Mouse (Mus musculus): ENCODE data around the gene H2-Ab1. TPM values are rescaled to one million over a fixed set of nuclear protein-coding genes. Genes with fewer than 3 reads are reported as not detected.

Gene H2-Ab1
- polyA plus RNA-seq, 1 experiment, result 534 TPM

GRCm38 (mm10) chr17:34238706-34239105 lies 18.8 kb upstream of the H2-Ab1 start, which contains the start of gene H2-Ob:
H2-Ob (plus strand) TSS chr17:34238903.
- DNase-seq (ENCODE audit: low read depth), result no peak

- DNase-seq (ENCODE audit: low read depth), result no peak
Measured at GRCm38 (mm10) chr17:34239601-34240041, 17.9 kb upstream of the H2-Ab1 start.

DNA sequence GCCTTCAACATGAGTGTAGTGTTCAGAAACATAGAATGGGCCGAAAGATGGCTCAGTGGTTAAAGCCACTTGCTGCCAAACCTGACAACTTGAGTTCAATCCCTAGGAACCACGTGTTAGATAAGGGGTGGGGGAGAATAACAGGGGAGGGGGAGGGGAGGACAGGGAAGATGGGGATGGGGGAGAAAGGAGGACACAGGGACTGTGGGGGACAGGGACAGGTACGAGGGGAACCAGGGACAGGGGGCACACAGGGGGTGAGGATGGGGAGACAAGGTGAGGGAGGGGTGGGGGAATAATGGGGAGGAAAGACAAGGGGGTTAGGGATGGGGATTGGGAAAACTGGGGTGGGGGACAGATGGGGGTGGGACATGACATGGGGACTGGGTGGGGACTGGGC lies 17.1 kb upstream of the H2-Ab1 start:
- DNase-seq (ENCODE audit: low read depth), result no peak

GRCm38 (mm10) chr17:34240916-34241315 lies 16.6 kb upstream of the H2-Ab1 start:
- no peak for DNase-seq (ENCODE audit: low read depth)

DNA sequence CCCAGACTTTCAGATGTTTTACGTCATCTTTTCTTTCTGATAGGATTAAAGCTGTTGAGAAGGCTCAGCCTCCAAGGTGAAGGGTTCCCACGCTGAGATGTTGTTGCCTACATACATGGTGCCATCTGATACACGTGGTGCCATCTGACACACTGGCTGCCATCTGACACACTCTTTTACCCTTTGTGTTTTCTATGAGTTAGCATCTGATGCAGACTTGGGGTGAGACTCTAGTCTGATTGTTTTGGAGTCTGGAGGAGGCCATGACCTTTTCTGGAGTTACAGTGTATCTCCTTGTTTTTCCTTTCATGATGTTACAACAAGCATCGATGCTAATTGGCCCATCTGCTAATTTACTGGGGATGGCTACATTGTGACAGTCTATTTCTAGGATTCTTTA lies 12.8 kb upstream of the H2-Ab1 start:
- DNase-seq (ENCODE audit: low read depth), result no peak

GRCm38 (mm10) chr17:34247047-34247446 lies 10.4 kb upstream of the H2-Ab1 start:
- no peak for DNase-seq (ENCODE audit: low read depth)

GRCm38 (mm10) chr17:34248764-34249163 lies 8.7 kb upstream of the H2-Ab1 start:
- DNase-seq (ENCODE audit: low read depth), result no peak

DNA sequence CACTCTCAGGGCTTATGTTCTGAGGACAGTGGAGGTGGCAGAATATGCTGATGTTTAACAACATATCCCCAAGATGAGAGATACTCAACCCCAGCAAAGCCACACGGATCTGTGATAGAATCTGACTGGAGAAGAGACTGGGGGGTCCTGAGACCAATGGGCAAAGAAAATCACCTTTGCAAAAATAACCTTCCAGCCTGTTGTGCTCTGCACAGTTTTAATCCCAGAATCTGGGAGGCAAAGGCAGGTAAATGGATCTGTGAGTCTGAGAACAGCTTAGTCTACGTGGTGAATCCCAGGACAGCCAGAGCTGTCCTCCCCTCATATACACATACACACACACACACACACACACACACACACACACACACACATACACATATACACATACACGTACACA lies 8.1 kb upstream of the H2-Ab1 start:
- DNase-seq (ENCODE audit: low read depth), result no peak

DNA sequence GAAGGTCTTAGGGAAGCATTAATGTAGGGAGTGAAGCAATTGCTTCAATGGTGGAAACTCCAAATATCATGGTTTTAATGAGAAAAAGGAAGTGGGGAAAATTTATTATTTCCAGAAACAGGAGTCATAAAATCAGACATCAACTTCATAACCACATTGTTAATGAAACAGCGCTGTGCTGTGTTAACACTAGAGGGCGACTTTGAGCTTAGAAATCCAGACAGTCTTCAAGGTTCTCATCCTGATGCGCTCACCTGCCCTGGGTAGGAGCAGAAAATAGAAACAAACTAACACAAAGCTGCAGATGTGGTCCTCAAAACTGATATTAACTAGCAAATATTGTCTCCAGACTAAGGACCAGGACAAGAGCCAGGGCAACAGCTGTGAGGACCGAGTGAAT lies 7.6 kb upstream of the H2-Ab1 start:
- no peak for DNase-seq (ENCODE audit: low read depth)

GRCm38 (mm10) chr17:34251666-34252065 lies 5.8 kb upstream of the H2-Ab1 start:
- no peak for DNase-seq (ENCODE audit: low read depth)

DNA sequence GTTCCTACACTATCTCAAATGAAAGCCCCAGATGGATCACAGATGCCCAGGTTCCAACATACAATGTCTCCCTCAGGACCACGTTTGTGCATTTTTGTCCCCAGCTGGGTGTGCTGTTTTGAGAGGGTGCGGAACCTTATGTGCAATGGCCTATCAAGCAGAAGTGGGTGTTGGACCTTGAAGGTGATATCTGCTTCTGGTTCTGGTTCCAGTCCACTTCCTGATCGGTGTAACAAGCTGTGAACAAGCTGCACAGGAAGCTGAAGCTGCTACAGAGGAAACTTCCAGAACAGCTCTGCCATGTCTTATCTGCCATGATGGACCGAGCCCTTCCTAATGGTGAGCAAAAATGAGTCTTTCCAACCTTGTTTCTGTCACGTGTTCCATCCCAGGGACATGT lies 988 bp upstream of the H2-Ab1 start:
- no peak for DNase-seq (ENCODE audit: low read depth)

- no peak for DNase-seq (ENCODE audit: low read depth)
Measured at GRCm38 (mm10) chr17:34260551-34260950, 3.1 kb downstream of the H2-Ab1 start.

GRCm38 (mm10) chr17:34261502-34261901 lies 4.0 kb downstream of the H2-Ab1 start:
- no peak for DNase-seq (ENCODE audit: low read depth)

DNA sequence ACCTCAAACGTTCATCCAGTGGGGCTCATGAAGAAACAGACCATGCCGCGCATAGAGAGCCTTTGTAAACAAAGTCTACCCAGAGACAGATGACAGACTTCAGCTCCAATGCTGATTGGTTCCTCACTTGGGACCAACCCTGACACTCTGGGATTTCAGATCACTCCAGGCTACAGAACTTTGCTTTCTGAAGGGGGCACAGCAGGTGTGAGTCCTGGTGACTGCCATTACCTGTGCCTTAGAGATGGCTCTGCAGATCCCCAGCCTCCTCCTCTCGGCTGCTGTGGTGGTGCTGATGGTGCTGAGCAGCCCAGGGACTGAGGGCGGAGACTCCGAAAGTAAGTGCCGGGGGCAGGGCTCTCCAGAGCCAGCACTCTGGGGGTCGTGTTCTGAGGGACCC lies 5.6 kb downstream of the H2-Ab1 start:
- no peak for DNase-seq (ENCODE audit: low read depth)

DNA sequence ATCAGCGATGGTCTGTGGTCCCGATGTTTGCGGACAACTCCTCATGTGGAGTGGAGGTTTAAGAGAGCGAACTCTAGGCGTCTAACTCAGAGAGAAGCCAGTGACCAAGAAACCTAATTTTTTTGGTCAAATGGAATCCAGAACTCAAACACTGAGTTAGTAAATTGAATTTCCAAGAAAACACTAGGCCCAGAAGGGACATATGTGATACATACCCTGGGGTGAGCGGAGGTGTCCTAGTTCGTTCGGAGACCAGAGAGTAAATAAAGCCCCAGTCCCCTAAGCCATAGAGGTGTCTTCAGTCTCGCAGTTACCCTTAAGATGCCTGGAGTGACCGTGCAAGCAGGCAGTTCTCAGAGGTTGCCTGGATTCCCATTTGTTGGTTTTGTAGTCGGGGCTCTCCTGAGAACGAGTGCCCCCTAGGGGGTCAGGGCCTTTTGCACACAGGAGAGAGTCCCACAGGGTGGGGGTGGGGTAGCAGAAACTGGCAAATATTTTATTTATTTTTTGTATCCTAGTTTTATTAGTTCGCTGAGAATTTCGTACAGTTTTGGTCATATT lies 6.4 kb downstream of the H2-Ab1 start:
- no peak for DNase-seq (ENCODE audit: low read depth)

DNA sequence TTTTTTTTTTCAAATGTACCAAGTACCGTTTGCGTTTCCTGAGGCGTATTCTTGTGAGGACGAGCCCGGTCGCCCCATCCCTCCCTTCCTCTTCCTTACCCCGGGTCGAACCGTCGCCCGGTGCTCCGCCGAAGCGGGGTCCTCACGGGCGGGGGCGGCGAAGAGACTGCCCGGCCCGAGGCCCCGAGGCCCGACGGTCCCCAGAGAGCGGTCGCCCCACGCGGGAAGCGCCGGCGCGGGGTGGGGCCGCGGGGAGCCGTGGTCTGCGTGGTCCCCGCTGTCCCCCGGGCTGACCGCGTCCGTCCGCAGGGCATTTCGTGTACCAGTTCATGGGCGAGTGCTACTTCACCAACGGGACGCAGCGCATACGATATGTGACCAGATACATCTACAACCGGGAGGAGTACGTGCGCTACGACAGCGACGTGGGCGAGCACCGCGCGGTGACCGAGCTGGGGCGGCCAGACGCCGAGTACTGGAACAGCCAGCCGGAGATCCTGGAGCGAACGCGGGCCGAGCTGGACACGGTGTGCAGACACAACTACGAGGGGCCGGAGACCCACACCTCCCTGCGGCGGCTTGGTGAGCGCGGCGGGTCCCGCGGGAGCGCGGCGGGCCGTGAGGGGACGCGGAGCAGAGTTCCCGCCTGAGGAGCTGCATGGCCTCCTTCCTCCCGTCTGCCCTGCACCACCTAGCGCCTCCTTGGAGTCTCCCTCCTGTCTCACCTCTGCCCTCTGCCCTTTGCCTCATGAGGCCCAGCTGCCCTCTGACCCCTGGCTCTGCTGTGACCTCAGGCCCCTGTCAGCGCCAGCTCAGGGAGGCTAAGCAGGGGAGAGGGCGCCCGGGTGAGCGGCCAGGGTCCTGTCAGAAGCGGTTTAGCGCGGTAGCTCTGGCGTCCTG lies 7.2 kb downstream of the H2-Ab1 start:
- DNase-seq (ENCODE audit: low read depth), result no peak

DNA sequence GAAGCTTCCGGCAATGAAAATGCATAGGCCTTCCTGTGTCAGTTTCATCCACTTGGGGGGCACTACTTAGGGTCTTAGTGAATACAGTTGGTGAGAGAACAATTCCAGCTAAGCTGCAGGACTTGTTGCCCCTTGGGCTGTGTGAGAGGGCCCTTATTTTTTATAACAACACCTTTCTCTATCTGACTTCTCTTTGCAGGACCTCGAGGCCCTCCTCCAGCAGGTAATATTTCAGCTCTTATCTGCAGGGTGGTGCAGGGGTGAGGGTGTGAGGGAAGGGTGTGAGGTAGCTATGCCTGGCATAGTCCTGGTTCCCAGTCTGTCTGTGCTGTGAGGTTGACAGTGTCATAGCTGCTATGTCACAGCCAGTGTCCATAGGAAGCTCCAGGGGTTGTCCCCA lies 10.8 kb downstream of the H2-Ab1 start:
- DNase-seq (ENCODE audit: low read depth), result no peak

GRCm38 (mm10) chr17:34268748-34269147 lies 11.3 kb downstream of the H2-Ab1 start:
- no peak for DNase-seq (ENCODE audit: low read depth)

- no peak for DNase-seq (ENCODE audit: low read depth)
Measured at GRCm38 (mm10) chr17:34269817-34270216, 12.3 kb downstream of the H2-Ab1 start.

- DNase-seq (ENCODE audit: low read depth), result no peak
Measured at GRCm38 (mm10) chr17:34270230-34270629, 12.7 kb downstream of the H2-Ab1 start.

GRCm38 (mm10) chr17:34270940-34271339 lies 13.5 kb downstream of the H2-Ab1 start:
- no peak for DNase-seq (ENCODE audit: low read depth)

DNA sequence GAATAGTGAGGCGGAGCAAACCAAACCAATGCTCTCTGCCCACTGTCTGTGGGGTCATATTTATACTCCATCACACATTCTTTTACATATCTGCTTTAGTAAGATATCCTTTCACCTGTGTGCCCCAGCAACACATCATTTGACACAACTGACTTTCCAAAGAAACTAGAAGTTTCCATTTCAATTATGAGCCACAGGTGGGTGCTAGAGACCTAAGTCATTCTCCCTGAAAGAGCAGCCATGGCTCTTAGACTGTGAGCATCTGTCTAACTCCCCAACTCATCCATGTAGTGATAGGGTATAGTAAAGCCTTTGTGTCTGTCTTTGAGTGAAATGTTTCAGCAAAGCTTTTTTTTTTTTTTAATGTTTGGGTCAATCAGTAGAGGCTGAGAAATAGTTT lies 14.6 kb downstream of the H2-Ab1 start:
- no peak for DNase-seq (ENCODE audit: low read depth)

DNA sequence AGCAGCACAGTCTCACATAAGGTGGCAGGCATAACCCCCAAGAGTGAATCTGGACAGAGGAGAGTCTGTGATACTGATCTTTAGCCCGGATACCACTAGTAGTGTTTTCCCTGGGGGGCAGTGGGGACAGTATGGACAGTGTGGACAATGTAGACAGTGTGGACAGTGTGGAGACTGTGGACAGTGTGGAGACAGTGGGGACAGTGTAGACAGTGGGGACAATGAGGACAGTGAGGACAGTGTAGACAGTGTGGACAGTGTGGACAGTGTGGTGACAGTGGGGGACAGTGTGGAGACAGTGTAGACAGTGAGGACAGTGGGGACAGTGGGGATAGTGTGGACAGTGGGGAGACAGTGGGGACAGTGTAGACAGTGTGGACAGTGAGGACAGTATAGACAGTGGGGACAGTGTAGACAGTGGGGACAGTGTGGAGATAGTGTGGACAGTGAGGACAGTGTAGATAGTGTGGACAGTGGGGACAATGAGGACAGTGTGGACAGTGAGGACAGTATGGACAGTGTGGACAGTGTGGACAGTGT lies 23.1 kb downstream of the H2-Ab1 start:
- no peak for DNase-seq (ENCODE audit: low read depth)

All from gonadal fat pad, adult 2 months (tissue).